Mouse (Mus musculus) retina, embryonic 14.5 days (tissue): ENCODE data around the gene Olfr459.

Source experiments
- DNase-seq: peaks from one replicate; pipeline ENCODE4 v3.0.0-alpha.2; 2015; ENCODE audit warnings: low spot score

Olfr459 gene

GRCm38 (mm10) chr6:41775077-41775476 is at the start of gene Olfr459:
Gene Olfr459 (minus strand): TSS chr6:41775177.
- DNase-seq: no peak

GRCm38 (mm10) chr6:41824086-41824485 is 49.1 kb upstream of the Olfr459 start:
- no peak for DNase-seq

- DNase-seq: no peak
Measured at GRCm38 (mm10) chr6:41786700-41787099, 11.7 kb upstream of the Olfr459 start.

DNA sequence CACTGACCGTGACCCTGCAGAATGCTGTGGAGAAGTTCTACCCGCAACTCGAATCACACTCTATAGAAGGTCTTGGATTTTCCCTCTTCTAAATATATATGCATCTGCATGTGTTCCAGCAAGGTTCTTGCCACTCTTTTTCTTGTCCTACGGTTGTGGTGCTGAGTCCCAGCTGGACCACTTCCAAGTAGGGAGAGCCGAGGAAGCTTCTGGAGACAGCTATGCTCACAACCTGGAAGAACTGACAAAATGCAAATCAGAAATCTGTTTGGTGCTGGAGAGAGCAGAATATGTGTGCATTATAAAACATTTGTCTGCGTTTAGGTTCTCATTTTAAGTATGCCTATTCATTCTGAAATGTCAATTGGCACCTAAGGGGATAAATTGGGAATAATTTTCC is 744 bp upstream of the Olfr459 start:
- no peak for DNase-seq

- no peak for DNase-seq
Measured at GRCm38 (mm10) chr6:41769872-41770271, 5.1 kb downstream of the Olfr459 start.

DNA sequence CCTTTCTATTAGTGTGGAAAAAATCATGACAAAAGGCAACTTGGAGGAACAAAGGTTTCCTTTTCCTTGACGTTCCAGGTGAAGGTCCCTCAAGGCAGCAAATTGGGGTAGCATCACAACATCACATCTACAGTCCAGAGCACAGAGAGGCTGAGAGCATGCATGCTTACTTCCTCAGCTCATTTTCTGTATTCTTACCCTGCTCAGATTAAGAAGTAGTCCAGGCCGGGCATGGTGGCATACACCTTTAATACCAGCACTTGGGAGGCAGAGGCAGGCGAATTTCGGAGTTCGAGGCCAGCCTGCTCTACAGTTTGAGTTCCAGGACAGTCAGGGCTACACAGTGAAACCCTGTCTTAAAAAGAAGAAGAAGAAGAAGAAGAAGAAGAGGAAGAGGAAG is 10.7 kb downstream of the Olfr459 start:
- DNase-seq: no peak

- DNase-seq: no peak
Measured at GRCm38 (mm10) chr6:41762370-41762757, 12.6 kb downstream of the Olfr459 start.

- peak; percentile 84 for DNase-seq
Measured at GRCm38 (mm10) chr6:41761702-41762369, 13.1 kb downstream of the Olfr459 start.

DNA sequence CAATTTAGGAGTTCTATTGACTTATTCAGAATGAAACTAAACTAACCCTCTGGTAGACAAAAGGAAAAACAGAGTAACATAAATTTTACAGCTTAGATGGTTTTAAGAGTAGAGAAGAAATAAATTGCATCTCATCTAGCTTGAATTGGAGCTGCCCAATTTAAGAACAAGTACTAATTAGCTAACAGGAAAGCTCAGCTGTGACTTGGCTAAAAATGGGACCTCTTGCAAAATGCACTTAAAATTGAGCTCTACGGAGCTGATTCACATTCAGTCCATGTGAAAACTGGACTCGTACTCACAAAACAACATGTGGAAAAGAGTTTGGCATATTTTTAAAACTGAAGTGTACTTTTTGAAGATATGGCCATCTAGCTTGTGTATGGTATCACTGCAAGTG is 15.4 kb downstream of the Olfr459 start:
- DNase-seq: no peak

DNA sequence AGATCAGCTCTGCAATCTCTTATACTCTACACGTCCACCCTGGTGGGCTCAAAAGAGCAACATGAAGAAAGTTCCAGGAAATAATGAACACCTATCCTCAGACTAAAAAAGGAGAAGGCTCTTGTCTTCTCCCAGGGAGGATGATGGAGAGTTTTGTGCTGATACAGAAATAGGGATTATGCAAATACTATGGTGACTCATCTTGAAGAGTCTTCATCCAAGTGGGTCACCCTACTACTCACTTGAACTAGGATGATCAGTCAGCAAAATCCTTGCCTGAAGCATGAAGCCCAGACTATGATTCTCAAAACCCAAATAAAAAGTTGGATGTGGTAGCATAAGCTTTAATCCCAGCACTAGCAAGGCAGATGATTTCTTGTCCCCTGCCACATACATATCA is 16.6 kb downstream of the Olfr459 start:
- no peak for DNase-seq

DNA sequence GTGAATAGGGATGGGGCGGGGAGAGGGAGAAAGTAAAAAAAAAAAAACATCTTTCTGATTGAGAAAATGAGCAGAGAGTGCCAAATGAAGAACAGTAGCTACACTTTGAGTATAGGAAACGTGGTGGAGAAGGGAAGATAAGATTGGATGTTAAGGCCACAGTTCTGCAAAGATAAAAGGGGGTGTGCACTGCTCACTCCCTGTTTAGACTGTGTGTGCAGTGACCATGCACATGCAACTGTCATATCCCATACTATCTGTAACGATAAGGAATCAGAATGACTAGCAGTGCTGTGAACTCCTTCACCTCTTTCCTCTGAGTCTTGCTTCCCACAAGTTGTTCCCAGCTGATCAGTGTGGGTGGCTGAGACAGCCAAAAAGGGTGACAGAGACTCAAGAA is 17.8 kb downstream of the Olfr459 start:
- DNase-seq: no peak

- no peak for DNase-seq
Measured at GRCm38 (mm10) chr6:41754626-41755025, 20.4 kb downstream of the Olfr459 start.

- no peak for DNase-seq
Measured at GRCm38 (mm10) chr6:41744664-41745392, 30.1 kb downstream of the Olfr459 start.

DNA sequence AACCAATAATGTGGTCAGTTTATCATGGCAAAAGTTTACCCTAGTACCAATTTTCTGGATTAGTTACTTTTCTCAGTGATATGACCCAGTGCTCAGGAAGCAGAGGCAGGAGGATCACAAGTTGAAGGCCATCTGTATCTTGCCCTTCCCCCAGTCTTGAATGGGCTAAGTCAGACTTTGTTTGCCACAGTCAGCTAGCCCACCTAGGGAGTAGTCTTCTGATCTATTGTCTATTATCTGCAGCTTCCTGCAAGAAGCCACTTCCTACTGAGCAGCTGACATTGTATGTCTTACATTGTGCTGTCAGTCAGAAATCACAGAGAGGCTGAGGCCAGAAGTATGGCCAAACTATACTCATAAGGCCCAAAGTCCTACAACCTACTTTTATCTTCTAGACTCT is 33.9 kb downstream of the Olfr459 start:
- DNase-seq: no peak

DNA sequence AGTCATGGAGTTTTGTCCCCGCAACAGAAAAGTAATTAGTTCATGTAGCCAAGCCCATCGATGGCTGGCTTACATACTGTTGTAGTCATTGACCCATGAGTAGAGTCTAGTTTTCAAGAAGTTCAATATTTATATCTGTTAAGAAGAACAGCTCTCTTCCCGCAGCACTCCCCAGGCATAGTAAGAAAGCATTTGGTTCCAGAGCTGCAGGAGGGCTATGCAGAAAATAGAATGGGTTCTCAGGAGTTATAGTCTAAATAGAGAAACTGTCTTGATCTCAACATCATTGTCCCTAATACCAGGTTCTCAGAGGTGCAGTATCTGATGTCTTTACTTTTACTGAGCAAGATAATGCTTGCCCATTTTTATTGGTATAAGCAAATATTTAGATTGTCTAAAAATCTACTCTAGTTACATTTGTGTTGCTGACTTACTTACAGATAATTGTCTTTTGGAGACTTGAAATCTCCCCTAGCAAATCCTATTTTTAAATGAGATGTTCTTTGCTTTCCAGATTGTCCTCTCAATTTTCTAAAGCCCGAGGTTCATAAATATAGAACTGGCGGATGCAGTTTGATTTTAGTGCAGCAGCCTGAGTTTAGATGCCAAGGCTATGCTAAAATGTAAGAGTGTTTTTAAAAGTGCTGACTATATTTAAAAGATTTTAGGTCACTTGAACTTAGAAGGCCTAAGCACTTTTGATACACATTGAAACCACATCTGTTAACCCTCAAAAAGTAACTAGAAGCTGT is 40.1 kb downstream of the Olfr459 start:
- no peak for DNase-seq

DNA sequence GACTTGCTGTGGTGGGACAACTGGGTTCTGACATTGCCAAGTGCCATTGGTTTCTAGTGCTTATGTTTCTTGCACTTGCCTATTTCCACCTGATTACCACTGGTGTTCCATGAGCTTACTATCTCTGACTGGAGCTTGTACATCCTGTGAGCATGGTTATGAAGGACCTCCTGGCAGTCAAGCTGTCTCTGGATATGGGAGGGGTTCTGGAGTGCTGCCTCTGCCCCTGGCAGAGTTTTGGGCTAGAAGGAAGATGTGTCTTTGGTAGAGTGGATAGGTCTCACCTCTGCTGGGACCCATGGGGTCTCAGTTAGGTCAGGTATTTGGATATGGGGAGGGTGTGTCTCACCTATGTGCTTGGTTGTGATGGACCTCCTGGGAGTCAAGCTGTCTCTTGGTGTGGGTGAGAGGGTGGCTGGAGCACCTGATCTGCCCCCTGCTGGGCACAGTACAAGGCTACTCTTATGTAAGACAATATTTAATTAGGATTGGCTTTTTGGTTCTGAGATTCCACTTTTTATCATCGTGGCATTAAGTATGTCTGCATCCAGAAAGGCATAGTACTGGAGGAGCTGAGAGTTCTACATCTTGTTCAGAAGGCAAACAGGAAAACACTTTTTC is 46.9 kb downstream of the Olfr459 start:
- no peak for DNase-seq

- DNase-seq: no peak
Measured at GRCm38 (mm10) chr6:41721430-41721829, 53.5 kb downstream of the Olfr459 start.
